In the genomic region with DNA sequence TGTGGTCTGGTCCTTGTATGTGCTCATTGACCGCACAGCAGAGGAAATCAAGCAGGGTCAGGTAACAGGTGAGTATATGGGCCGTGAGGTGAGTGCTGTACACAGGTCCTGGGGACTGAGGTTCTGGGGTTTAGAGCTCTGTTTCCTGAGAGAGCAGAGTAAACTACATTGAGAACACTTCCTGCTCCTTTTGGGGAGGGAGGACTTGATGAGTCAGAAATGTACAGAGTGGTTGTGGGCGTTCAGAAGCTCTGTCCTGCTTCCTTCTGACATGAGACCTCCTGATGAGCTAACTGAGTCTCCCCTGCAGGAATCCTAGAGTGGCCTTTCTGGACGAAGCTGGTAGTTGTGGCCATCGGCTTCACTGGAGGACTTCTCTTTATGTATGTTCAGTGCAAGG, we compare ENCODE assay signal across 15 mouse cellular contexts. TPM values are rescaled to one million over a fixed set of nuclear protein-coding genes. Genes with fewer than 3 reads are reported as not detected.
DNase-seq lines count a peak whose midpoint lies in the region; ATAC-seq lines count a peak whose summit lies in the region.
"Had no signal": no experiment of that assay in that cellular context is flagged by ENCODE, and none has a peak within 500 bp of the region (broad histone marks: within the 10 kb centered on the region; RNA-seq: fewer than 3 reads in every experiment).

No protein-coding gene starts in this region.

- peaks cover 10% of the 10 kb centered on the region for H3K4me1 ChIP-seq in forebrain, embryonic 10.5 days
- peaks cover 5% of the 10 kb centered on the region; the same call in 1 of the 2 replicates for H3K4me1 ChIP-seq in forebrain, embryonic 16.5 days (replicated peaks; ENCODE audit: control insufficient read depth, insufficient read depth, low read length)
- H3K4me1 ChIP-seq in neural tube, embryonic 12.5 days: peaks cover 11% of the 10 kb centered on the region; the same call in 1 of the 2 replicates
- peaks cover 18% of the 10 kb centered on the region for H3K4me1 ChIP-seq in midbrain, embryonic 11.5 days (ENCODE audit: control insufficient read depth, insufficient read depth, low read length)
- H3K4me1 ChIP-seq: embryonic facial prominence, embryonic 12.5 days had no signal

- intact Hi-C loops in heart, postnatal 25 days (cut with DNase I): no loop called here
- intact Hi-C loops in left cerebral cortex, postnatal 14 days (cut with DNase I): no loop called here

- no peaks in the 10 kb centered on the region for H3K9me3 ChIP-seq in forebrain, embryonic 10.5 days
- H3K9me3 ChIP-seq in forebrain, embryonic 16.5 days (ENCODE audit: control insufficient read depth, low read length): no peaks in the 10 kb centered on the region
- H3K9me3 ChIP-seq in neural tube, embryonic 12.5 days: no peaks in the 10 kb centered on the region
- no peaks in the 10 kb centered on the region for H3K9me3 ChIP-seq in midbrain, embryonic 11.5 days (ENCODE audit: control insufficient read depth, low read length)
- H3K9me3 ChIP-seq: embryonic facial prominence, embryonic 12.5 days had no signal

- H3K4me2 ChIP-seq in forebrain, embryonic 16.5 days (ENCODE audit: low read length): no peak overlapping the region
- H3K4me2 ChIP-seq in neural tube, embryonic 12.5 days (replicated peaks): no peak overlapping the region
- H3K4me2 ChIP-seq in midbrain, embryonic 11.5 days: no peak overlapping the region
- H3K4me2 ChIP-seq: embryonic facial prominence, embryonic 12.5 days had no signal

- peak overlapping the region; percentile 62; the same call in 1 of the 2 replicates for H3K27ac ChIP-seq in forebrain, embryonic 10.5 days
- H3K27ac ChIP-seq in forebrain, embryonic 16.5 days (ENCODE audit: low read length): no peak overlapping the region
- H3K27ac ChIP-seq in neural tube, embryonic 12.5 days: no peak overlapping the region
- peak overlapping the region; percentile 80 for H3K27ac ChIP-seq in midbrain, embryonic 11.5 days (ENCODE audit: low read depth, low read length)
- H3K27ac ChIP-seq: embryonic facial prominence, embryonic 12.5 days; gastrocnemius, adult 2 months; left cerebral cortex, adult 2 months had no signal

- no peak overlapping the region for H3K9ac ChIP-seq in forebrain, embryonic 16.5 days (replicated peaks; ENCODE audit: low read depth, low read length)
- no peak overlapping the region for H3K9ac ChIP-seq in neural tube, embryonic 12.5 days
- no peak overlapping the region for H3K9ac ChIP-seq in midbrain, embryonic 11.5 days (ENCODE audit: low read length)
- H3K9ac ChIP-seq: embryonic facial prominence, embryonic 12.5 days; liver, postnatal 0 days had no signal

- H3K27me3 ChIP-seq in forebrain, embryonic 10.5 days (ENCODE audit: poor library complexity, severe bottlenecking): no peaks in the 10 kb centered on the region
- H3K27me3 ChIP-seq in forebrain, embryonic 16.5 days (replicated peaks; ENCODE audit: control insufficient read depth, insufficient read depth, low read length): no peaks in the 10 kb centered on the region
- H3K27me3 ChIP-seq in neural tube, embryonic 12.5 days (replicated peaks): no peaks in the 10 kb centered on the region
- no peaks in the 10 kb centered on the region for H3K27me3 ChIP-seq in midbrain, embryonic 11.5 days (ENCODE audit: control insufficient read depth, insufficient read depth, low read length)
- H3K27me3 ChIP-seq: embryonic facial prominence, embryonic 12.5 days had no signal

- H3K36me3 ChIP-seq in forebrain, embryonic 10.5 days (replicated peaks): peaks cover 46% of the 10 kb centered on the region
- peaks cover 4% of the 10 kb centered on the region; the same call in 1 of the 2 replicates for H3K36me3 ChIP-seq in forebrain, embryonic 16.5 days (ENCODE audit: control insufficient read depth, insufficient read depth)
- peaks cover 28% of the 10 kb centered on the region; the same call in 1 of the 2 replicates for H3K36me3 ChIP-seq in neural tube, embryonic 12.5 days
- H3K36me3 ChIP-seq in midbrain, embryonic 11.5 days (ENCODE audit: control insufficient read depth, insufficient read depth, low read length): no peaks in the 10 kb centered on the region

- DNase-seq in forebrain, embryonic 10.5 days (ENCODE audit: extremely low spot score, low spot score): no peak
- DNase-seq in neural tube, embryonic 10.5 days (ENCODE audit: extremely low spot score, low spot score): no peak
- peak; percentile 81 for DNase-seq in midbrain, embryonic 11.5 days (ENCODE audit: low spot score, missing footprints)
- DNase-seq in heart, postnatal 25 days (ENCODE audit: low spot score): no peak
- DNase-seq in left cerebral cortex, postnatal 14 days (ENCODE audit: low spot score in 2 of 2): no peak
- DNase-seq: cerebellum, adult 11-12 months; gastrocnemius, adult 2 months; liver, postnatal 0 days; spleen, adult 18-20 months; thymus, postnatal 36 days had no signal

- ATAC-seq in forebrain, embryonic 16.5 days: no peak
- ATAC-seq in neural tube, embryonic 12.5 days (ENCODE audit: low FRiP score, low read depth): peak; percentile 21; the same call in 1 of the 2 replicates
- ATAC-seq in midbrain, embryonic 11.5 days (ENCODE audit: low FRiP score): no peak; the same call in 1 of the 2 replicates
- ATAC-seq in inflammation-experienced regulatory T-cells, adult 6 months: no peak
- ATAC-seq: liver, postnatal 0 days had no signal

- H3K4me3 ChIP-seq in forebrain, embryonic 10.5 days: no peak overlapping the region
- no peak overlapping the region for H3K4me3 ChIP-seq in forebrain, embryonic 16.5 days (replicated peaks; ENCODE audit: low read length)
- no peak overlapping the region for H3K4me3 ChIP-seq in neural tube, embryonic 12.5 days
- H3K4me3 ChIP-seq in midbrain, embryonic 11.5 days (ENCODE audit: low read depth, low read length): no peak overlapping the region
- H3K4me3 ChIP-seq: embryonic facial prominence, embryonic 12.5 days; gastrocnemius, adult 2 months; left cerebral cortex, adult 2 months had no signal

- WGBS in forebrain, embryonic 10.5 days: 87% methylated on average over 5 of the region's 5 CpGs
- WGBS in forebrain, embryonic 16.5 days: 87% methylated on average over 5 of the region's 5 CpGs
- 88% methylated on average over 5 of the region's 5 CpGs for WGBS in neural tube, embryonic 12.5 days
- WGBS in midbrain, embryonic 11.5 days: 79% methylated on average over 5 of the region's 5 CpGs

RNA-seq across cellular contexts. Expression of a gene that starts 55.3 kb away (rescaled TPM):
- 0.78 and 1.0 TPM in 2 replicates for polyA plus RNA-seq in forebrain, embryonic 10.5 days (2016; fragmentation: Nextera tagmentation; extraction: Ambion mirVana)
- polyA plus RNA-seq in forebrain, embryonic 16.5 days (2015; fragmentation: Nextera tagmentation; extraction: Ambion mirVana): 0.37 and 0.52 TPM in 2 replicates
- polyA plus RNA-seq in neural tube, embryonic 12.5 days (2016; fragmentation: Nextera tagmentation; extraction: Ambion mirVana): 0.41 and 0.71 TPM in 2 replicates
- polyA plus RNA-seq in midbrain, embryonic 11.5 days (2014; fragmentation: Nextera tagmentation; extraction: Ambion mirVana): 0.88 and 1.6 TPM in 2 replicates
- 10 to 100 TPM in 1 of 2 experiments, 1 to 10 TPM in 1; 8.7 to 10.3 TPM for total RNA-seq in heart, postnatal 25 days (2021)
- not detected for polyA plus RNA-seq in inflammation-experienced regulatory T-cells, adult 6 months (2017; shearing (Covaris generic))
- 1 to 10 TPM; 1.3 to 3.0 TPM for total RNA-seq in left cerebral cortex, postnatal 14 days (2021)

Comparison
In these comparisons a context has a peak if more than half of its experiments do, and no peak if none do; other contexts are left out.
1. H3K27ac ChIP-seq: peak in forebrain, embryonic 10.5 days (single experiment) and midbrain, embryonic 11.5 days (single experiment); none in forebrain, embryonic 16.5 days (single experiment) and neural tube, embryonic 12.5 days (single experiment).